Comparison of ENCODE assay signal across 11 mouse cellular contexts in genomic region chr7:63913724-63914692, GRCm38 (mm10). TPM values are rescaled to one million over a fixed set of nuclear protein-coding genes. Genes with fewer than 3 reads are reported as not detected.
DNase-seq lines count a peak whose midpoint lies in the region; ATAC-seq and TF ChIP-seq lines count a peak whose summit lies in the region.
"Had no signal": no experiment of that assay in that cellular context is flagged by ENCODE, and none has a peak within 500 bp of the region (broad histone marks: within the 10 kb centered on the region; RNA-seq: fewer than 3 reads in every experiment).

No protein-coding gene starts in this region.

- H3K36me3 ChIP-seq in hindbrain, embryonic 13.5 days = no peaks in the 10 kb centered on the region
- H3K36me3 ChIP-seq in macrophage (ENCODE audit: inconsistent target) = no peaks in the 10 kb centered on the region
- 0 out of 2 replicates have a peak, but pooled peaks cover 3% of the 10 kb centered on the region for H3K36me3 ChIP-seq in thymus, adult 2 months (ENCODE audit: control insufficient read depth, insufficient read depth, low read length)

- no peak for TF ChIP-seq POLR2A in thymus, adult 2 months (IDR thresholded peaks at IDR 0.05; ENCODE audit: control insufficient read depth, extremely low read depth, insufficient read depth, low read length, poor library complexity)

- no peaks in the 10 kb centered on the region for H3K9me3 ChIP-seq in hindbrain, embryonic 13.5 days

- H3K4me1 ChIP-seq in hindbrain, embryonic 13.5 days (replicated peaks) = peaks cover 77% of the 10 kb centered on the region
- H3K4me1 ChIP-seq in thymus, adult 2 months (replicated peaks; ENCODE audit: control insufficient read depth, insufficient read depth, low read length) = peaks cover 73% of the 10 kb centered on the region

- H3K27me3 ChIP-seq in hindbrain, embryonic 13.5 days = no peaks in the 10 kb centered on the region
- no peaks in the 10 kb centered on the region for H3K27me3 ChIP-seq in thymus, adult 2 months (ENCODE audit: control insufficient read depth, insufficient read depth, low read length)

- H3K4me2 ChIP-seq in hindbrain, embryonic 13.5 days = no peak overlapping the region

- ATAC-seq in hindbrain, embryonic 13.5 days (ENCODE audit: low FRiP score) = 0 out of 2 replicates have a peak, but pooled peaks have one; percentile 4

- peak overlapping the region; percentile 20; the same call in 1 of the 2 replicates for H3K27ac ChIP-seq in hindbrain, embryonic 13.5 days
- H3K27ac ChIP-seq in macrophage = peak overlapping the region; percentile 99
- H3K27ac ChIP-seq in thymus, adult 2 months (ENCODE audit: control insufficient read depth, insufficient read depth, low read length) = no peak overlapping the region

- 47% methylated on average over 10 of the region's 10 CpGs for WGBS in hindbrain, embryonic 13.5 days
- 62% methylated on average over 9 of the region's 10 CpGs for WGBS in macrophage (ENCODE audit: missing documents)
- 62% methylated on average over 10 of the region's 10 CpGs for WGBS in thymus, adult 2 months

- no peak overlapping the region for H3K9ac ChIP-seq in hindbrain, embryonic 13.5 days

- H3K79me2 ChIP-seq in macrophage (ENCODE audit: inconsistent target) = peaks cover 82% of the 10 kb centered on the region

- peak; percentile 66 for DNase-seq in kidney, adult 18-20 months
- no peak for DNase-seq in kidney, postnatal 25 days
- peak; percentile 67 for DNase-seq in adipocyte (ENCODE audit: low spot score)
- DNase-seq in frontal cortex, adult 2 months (ENCODE audit: extremely low spot score in 1 of 2, low spot score in 1 of 2) = no peak
- DNase-seq in thymus, adult 2 months = no peak
- DNase-seq in layer of hippocampus, adult 18-20 months (ENCODE audit: low spot score in 2 of 2) = no peak
- DNase-seq: cerebellum, postnatal 14 days had no signal

- H3K4me3 ChIP-seq in hindbrain, embryonic 13.5 days = no peak overlapping the region
- no peak overlapping the region for H3K4me3 ChIP-seq in macrophage (ENCODE audit: inconsistent target)
- no peak overlapping the region for H3K4me3 ChIP-seq in thymus, adult 2 months (ENCODE audit: control insufficient read depth, insufficient read depth, low read length)

- TF ChIP-seq CTCF in thymus, adult 2 months (IDR thresholded peaks at IDR 0.05; ENCODE audit: borderline replicate concordance, control insufficient read depth, extremely low read depth, insufficient read depth, low read length, poor library complexity) = no peak

RNA-seq across cellular contexts. Expression of gene E030018B13Rik, which starts 2.6 kb away (rescaled TPM):
- polyA plus RNA-seq in hindbrain, embryonic 13.5 days (2015; fragmentation: Nextera tagmentation; extraction: Ambion mirVana) = 0.19 TPM in 1 of 2 replicates, not detected in the other
- not detected for total RNA-seq in macrophage (2018; cell fraction: chromatin; rRNA removed)
- not detected for total RNA-seq in macrophage (2018; cell fraction: cytosol; rRNA removed)
- under 1 TPM in 1 of 26 experiments, not detected in 25; 0.57 TPM for total RNA-seq in macrophage (2018; cell fraction: nucleus; rRNA removed)
- not detected in 3 replicates for polyA plus RNA-seq in macrophage (2018)
- not detected in 2 replicates for polyA plus RNA-seq in frontal cortex, adult 2 months (2012; rRNA removed)
- not detected in 2 replicates for polyA plus RNA-seq in thymus, adult 2 months (2012; rRNA removed)
- total RNA-seq in layer of hippocampus, adult 18-20 months (2021) = not detected
- total RNA-seq: heart, adult 8-10 months had no signal
- polyA plus RNA-seq: liver, embryonic 16.5 days had no signal

RNA-seq across cellular contexts. Expression of gene Klf13, which starts 24.7 kb away (rescaled TPM):
- polyA plus RNA-seq in hindbrain, embryonic 13.5 days (2015; fragmentation: Nextera tagmentation; extraction: Ambion mirVana) = 25.7 and 26.9 TPM in 2 replicates
- total RNA-seq in macrophage (2018; cell fraction: chromatin; rRNA removed) = 100 to 1,000 TPM in 19 of 26 experiments, 10 to 100 TPM in 7; 57.4 to 205 (median 131) TPM
- 10 to 100 TPM; 37.1 to 73.4 (median 56.6) TPM for total RNA-seq in macrophage (2018; cell fraction: cytosol; rRNA removed)
- 100 to 1,000 TPM in 12 of 26 experiments, 10 to 100 TPM in 14; 55.9 to 254 (median 96.4) TPM for total RNA-seq in macrophage (2018; cell fraction: nucleus; rRNA removed)
- 20.8 to 38.0 TPM (median 22.5 TPM) in 3 replicates for polyA plus RNA-seq in macrophage (2018)
- 57.6 and 60.4 TPM in 2 replicates for polyA plus RNA-seq in frontal cortex, adult 2 months (2012; rRNA removed)
- 172 and 234 TPM in 2 replicates for polyA plus RNA-seq in thymus, adult 2 months (2012; rRNA removed)
- total RNA-seq in layer of hippocampus, adult 18-20 months (2021) = 100 to 1,000 TPM; 202 to 217 TPM

Comparison
In these comparisons a context has a peak if more than half of its experiments do, and no peak if none do; other contexts are left out.
1. DNase-seq: peak in kidney, adult 18-20 months (single experiment) and adipocyte (single experiment); none in kidney, postnatal 25 days (0 of 2), frontal cortex, adult 2 months (0 of 2), thymus, adult 2 months (single experiment) and layer of hippocampus, adult 18-20 months (0 of 2).